Mouse (Mus musculus) kidney, adult 11 months (tissue): Measurements from ENCODE around the gene Gm7075.
"Not testable (repeated sequence)": the region's sequence is repeated elsewhere in the genome, so short reads cannot be mapped to it uniquely, and the experiment has no call there.

ENCODE experiments used
- DNase-seq: peaks from one replicate; pipeline ENCODE4 v3.0.0; 2022

Gene Gm7075

DNA sequence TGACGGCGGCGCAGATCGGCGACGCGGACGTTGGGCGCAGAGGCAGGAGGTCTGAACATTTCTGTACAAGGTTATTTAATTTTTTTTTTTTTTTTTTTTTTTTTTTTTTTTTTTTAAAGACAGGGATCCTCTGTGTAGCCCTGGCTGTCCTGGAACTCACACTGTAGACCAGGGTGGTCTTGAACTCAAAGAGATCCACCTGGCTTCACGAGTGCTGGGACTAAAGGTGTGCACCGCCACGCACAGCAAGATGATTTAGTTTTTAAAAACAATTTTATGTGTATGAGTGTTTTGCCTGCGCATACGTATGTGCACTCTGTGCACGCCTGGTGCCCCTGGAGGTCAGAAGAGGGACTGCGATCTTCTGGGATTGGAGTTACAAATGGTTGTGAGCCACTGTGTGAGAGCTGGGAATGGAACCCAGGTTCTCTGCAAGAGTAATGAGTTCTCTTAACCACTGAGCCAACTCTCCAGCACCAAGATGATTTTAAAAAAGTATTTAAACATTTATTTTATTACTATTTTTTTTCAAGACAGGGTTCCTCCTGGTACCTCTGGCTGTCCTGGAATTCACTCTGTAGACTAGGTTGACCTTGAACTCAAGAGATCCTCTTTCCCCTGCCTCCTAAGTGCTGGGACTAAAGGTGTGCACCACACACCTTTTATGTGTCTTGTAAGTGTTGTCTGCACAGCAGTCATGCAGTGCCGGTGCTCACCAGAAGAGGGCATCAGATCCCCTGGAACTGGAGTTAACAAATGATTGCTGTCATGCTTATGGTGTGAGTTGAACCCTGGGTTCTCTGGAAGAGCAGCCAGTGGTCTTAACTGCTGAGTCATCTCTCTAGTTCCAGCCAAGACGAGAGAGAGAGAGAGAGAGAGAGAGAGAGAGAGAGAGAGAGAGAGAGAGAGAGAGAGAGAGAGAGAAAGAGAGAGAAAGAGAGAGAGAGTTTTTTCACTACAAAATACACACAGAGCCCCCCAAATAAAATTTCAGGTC, at the start of gene Gm7075:
Gene Gm7075 (minus strand): TSS at position 51 of the 997 bp plus-strand sequence.
- no peak for DNase-seq

DNA sequence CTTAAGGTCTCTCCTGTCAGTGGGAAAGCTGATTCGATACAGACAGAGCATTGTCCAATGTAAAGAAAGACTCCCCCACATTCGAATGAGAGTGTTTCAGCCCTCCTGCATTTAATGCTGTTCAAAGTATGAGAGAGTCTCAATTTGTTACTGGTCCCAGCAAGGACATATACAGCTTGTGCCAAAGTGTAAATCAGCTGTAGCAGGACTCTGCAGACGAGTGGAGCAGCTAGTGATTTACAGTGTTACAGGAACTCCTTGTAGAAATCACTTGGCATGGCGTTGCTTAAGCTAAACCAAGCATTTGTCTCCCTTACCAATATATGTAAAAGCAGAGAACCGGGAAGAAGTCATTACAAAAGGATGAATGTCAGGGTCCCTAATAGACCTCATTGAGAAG, 39.3 kb upstream of the Gm7075 start:
- no peak for DNase-seq

DNA sequence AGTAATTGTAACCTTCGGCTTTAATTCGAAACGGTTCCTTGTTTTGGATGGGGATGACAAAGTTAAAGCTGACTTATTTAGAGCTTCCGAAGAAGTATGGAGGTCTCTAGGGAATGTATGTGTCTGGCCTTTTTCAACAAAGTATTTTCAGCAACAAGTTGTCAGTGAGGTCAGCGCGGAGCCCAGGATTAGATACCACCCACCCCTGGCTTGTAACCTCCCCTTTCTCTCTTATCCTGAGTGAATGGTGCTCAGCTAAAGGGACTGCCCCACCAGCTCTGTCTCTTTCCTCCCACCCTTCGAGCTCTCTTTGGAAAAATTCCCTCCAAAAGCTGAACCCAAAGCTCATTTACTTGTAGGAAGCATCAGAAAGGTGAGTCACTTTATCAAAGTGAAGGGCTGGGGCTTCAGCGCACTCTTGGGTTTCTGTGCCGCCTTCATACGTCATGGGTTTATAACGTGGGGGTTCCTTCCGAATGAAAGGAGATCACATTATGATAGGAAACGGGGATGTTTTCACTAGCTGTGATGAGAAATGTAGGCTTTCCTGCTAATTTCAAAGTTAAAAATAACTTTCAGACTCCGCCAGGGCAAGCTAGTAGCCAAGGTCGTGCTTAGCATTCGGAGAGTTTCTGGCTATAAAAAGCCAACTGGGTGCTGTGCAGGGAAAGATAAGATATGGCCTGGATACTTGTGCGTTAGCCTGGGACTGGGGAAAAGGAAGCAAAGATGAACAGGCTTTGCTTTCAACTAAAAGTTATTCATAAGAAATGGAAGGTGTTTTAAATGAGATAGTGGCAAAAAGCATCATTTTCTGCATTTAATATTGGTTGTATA, 35.9 kb upstream of the Gm7075 start:
- DNase-seq: no peak

DNA sequence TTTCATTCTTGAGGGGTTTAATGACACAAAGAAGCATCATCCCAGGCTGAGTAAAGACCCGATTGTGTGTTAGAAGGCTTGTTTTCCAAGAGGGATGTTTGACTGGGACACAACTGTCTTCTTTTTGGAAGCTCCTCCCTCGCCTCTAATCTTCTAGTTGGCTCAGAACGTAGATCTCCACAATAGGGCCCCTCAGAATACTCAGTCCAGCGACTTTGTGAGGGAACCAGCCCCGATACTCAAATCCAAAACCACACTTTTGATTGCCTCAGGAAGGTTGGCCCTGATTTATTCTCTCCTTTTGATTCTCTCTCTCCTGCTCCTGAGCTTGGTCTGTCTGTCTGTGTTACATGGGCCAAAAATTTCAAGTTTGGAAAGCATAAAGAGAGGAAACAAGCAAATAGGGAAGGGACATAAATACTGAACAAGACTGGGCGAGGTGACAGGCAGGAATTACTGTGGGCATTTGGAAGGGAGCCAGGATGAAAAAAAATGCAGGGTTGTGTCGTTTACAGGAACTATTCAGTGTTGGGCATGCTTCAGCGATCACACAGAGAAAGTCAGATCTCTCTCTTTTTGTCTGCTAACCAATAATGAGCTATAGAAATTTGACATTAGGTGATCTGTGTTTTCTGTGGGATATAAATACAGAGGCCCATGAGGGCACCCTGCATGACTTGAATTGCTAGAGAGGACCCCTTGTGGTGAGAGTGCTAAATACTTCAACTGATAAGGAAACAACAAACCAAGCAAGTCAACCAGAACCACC, 33.7 kb upstream of the Gm7075 start:
- peak; percentile 27 for DNase-seq

DNA sequence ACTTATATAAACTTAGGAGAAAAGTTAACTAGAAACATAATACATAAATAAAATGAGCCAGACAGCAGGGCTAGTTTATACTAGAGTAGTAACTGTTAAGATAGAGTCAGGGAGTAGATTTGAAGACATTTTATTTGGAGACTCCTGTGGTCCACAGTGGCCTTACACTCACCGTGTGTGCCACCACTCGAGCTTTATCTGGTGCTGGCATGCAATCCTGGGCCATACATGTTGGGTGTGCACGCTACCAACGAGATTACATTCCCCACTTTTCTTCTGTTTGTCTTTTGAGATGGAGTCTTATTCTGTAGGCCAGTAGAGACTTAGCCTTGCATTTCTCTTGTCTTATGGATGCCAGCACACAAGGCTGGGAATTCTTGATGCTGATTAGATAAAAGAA, 32.3 kb upstream of the Gm7075 start:
- DNase-seq: no peak

DNA sequence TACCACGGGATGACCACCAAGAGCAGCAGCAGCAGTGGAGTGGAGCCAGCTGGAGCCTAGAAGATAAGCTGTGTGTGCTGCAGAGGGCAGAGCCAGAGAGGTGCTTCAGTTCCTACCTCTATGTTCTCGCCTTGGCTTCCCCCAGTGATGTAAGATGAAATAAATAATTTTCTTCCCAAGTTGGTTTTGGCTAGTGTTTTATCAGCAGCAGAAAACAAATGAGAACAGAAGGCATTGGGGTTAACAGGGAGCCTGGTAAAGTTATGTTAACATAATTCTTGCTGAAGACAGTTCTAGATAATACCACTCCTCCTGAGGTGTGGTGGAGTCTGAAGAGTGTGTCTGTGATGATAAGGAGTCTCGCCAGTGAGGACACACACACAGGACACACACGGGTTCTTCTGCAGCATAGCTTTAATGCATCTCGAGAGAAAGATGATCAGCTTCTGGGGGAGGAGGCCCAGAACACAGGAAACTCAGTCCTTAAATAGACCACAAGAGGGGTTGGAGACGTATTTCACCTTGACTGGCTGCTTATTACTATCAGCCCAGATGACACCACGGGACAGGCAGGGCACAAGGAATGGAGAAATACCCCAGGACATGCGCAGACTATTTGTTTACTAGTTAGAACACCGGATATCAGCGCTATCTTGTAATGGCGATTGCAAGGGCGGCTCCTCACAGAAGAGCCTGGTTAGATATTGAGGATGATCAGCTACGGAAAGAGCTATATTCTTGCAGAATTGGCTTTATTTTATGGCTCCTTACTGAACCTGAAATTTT, 23.2 kb upstream of the Gm7075 start:
- DNase-seq: not testable (repeated sequence)

DNA sequence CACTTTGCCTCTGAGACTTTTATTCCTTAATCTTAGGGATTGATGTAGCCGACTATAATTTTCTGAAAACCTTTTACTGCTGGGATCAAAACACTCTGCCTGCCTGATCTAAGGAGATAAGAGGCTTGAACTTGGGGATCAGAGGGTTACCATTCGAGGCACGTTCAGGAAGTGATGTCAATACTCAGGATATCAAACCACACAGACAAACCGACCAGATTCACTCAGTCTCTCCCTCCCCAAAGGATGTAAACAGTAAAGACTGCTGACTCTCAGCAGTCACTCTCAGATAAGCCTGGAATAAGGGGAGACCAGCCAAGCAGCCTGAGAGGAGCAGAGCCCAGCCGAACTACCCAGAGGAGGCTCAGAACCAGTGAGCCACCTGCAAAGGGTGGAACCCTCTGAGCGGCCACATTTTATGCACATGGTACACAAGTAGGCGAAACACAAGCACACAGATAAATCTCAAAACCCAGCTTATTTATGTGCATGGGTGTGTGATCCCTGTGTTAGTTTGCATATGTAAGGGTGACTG, 18.2 kb upstream of the Gm7075 start:
- DNase-seq: no peak

DNA sequence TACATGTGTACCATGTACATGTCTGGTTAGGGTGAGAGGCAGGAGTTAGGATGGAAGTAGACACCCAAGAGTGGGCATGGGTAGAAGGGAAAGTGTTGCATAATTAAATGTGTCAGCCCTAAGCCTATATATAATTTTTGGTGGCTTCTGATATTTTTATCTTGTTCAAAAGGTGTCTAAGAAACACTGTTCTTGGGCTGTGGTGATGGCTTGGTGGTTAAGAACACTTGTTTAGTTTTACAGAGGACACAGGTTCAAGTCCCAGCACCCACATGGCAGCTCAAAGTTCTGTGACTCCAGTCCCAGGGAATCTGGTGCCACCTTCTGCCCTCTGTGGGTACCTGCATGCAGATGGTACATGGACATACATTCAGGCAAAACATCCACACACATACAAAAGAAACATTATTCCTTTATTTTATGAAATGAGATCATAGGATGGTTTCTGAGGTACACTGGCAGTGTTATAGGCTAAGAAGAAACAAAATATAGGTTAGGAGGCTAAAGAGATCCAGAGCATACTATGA, 17.2 kb upstream of the Gm7075 start:
- no peak for DNase-seq

DNA sequence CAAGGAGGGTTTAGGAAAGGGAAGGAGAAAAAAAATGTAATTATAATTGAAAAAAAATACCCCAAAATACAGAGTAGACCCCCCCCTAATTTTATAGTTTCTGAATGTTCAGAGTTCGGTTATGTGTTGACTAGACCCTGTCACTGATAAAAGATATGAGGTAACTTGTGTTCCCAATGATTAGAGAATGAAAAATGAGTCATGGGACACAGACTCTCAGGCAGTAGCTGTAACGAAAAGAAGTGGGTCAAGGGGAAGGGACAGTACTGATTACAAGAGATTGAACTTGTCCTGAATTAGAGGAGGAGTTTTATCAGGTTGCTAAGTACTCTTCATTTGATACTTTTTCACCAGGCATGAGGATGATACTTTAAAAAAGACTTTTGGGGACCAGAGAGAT, 11.3 kb upstream of the Gm7075 start:
- no peak for DNase-seq

DNA sequence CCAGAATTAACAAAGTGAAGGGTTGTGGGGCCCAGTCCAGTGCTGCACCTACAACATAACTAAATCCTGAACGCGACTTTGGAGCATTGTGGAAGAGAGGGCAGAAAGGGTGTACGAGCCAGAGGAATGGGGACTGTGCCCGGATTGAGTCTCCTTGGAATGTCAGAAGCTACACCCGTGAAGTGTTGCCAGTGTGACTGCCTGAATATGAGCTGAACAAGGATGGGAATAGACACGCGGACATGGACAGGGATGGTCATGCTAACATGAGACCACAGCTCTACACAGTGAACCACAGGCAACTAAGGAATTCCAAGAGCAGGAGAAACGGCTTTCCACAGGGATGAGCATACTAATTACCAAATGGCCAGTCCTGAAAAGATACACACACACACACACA, 10.5 kb upstream of the Gm7075 start:
- no peak for DNase-seq

DNA sequence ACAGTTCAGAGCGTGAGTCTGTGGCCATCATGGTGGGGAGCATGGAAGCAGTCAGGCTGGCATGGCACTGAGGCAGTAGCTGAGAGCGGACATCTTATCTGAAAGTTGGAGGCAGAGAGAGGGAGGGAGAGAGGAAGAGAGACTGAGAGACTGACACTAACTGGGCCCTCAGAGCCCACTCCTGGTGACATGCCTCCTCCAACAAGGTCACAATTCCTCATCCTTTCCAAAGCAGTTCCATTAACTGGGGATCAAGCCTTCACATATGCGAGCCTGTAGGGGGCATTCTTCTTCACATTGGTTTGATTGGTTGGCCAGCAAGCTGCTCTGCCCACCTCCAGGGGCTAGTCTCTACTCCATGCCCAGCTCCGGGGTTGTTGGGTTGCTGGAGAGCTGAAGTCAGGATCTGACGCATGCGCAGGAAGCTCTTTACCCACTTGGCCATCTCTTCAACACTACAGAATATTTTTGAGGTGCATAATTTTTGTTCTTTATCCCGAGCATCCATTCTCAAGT, 9.7 kb upstream of the Gm7075 start:
- no peak for DNase-seq

DNA sequence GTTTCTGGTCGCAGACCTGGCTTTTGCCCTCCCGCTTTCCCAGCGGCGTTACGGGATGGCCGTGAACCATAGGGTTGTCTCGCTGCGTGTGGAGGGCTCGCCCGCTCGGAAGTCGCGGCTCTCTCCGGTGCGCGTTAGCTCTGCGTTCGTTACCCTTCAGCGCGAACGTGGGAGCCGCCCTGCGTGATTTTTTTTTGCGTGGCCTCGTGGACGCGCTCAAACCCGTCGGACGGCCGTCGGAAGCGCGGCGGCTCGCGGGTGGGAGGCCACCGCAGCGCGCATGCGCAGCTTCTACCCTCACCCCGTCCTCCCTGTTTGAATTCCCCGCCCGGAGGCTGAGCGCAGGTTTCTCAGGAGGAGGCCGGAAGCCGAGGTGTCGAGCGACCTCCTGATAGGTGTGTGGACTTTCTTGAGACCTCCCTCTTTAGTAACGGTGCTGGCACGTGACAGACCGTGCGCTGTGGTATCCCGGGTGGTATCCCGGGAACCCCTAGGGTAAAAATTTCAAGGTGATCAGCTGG, 8.3 kb upstream of the Gm7075 start, which contains the start of gene Ctnna3:
Gene Ctnna3 (plus strand): TSS at position 314 of the 521 bp plus-strand sequence.
- DNase-seq: peak; percentile 94

DNA sequence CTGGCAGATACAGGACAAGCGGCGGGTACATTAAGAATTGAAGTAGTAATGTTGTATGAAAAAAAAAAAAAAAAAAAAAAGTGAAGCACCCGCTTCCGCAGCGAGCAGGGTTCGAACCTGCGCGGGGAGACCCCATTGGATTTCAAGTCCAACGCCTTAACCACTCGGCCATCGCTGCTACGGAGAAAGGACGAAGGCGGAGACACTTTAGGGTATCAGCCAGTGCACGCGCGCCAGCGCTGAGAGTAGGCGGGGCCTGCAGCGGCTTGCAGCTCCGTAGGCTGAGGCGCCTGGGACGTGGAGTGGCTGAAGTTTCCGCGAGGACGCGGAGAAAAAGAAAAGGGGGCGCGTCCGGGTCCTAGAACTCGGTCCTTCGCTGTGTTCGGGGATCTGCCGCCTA, 7.8 kb upstream of the Gm7075 start:
- DNase-seq: peak; percentile 97

DNA sequence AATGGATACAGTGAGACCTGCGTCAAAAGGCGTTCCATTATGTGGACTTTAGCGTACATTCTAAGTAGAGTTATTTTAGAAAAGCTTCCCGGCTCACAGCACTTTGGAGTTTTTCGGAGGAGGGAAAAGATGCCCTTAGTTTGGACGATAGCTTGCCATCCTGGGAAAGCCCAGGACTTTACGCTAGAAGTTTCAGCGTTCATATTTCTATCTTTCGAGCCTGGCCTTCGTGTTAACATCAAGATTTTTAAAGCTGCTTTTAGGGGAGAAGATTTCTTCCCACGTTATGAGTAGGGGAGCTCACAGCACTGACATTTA, 7.4 kb upstream of the Gm7075 start:
- no peak for DNase-seq

DNA sequence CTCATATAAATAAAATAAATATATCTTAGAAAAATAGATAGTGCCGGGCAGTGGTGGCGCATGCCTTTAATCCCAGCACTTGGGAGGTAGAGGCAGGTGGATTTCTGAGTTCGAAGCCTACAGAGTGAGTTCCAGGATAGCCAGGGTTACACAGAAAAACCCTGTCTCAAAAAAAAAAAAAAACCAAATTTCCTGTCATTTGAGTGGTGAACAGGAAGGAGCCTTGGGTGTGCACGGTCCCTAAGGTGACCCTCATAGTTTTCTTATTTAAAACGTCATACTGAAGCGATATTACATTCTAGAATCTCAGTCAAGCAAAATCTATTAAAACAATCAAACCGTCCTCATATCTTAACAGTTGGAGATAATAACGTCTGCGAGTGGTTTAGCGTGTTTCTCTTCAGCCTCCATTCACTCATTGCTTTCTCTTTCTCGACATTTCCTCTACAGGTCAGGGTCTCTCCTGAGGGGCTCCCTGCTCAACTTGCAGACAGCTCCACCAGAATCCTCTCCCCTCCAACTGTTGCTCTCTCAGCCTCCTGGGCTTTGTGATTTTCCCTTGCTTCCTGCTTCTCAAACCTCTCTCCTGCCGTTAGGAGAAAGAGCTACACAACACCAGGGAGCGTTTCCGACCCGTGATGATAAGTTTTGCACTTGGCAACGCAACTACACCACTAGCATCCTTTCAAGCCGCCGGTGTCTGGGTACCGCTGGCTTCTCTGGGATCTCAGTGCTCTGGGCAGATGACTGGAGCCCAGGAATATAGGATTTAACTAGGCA, 6.8 kb upstream of the Gm7075 start:
- DNase-seq: no peak

DNA sequence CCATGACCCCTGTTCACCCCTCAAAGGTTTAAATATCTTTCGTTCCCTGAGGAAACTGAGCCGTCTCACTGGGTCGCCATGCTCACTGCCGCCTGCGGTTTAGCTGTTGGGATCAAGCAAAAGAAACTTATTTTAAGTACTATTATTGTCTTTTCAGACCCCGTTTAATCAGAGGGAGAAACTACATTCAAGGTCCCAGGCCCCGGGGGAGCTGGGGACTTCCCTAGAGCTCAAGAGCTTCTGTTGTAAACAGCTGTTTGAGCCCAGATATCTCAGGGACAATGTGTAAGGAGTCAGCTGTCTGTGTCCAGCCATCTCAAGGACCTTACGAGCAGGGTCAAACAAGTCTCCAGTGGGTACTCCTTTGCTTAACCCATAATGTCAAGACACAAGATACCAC, 5.6 kb upstream of the Gm7075 start:
- DNase-seq: no peak

DNA sequence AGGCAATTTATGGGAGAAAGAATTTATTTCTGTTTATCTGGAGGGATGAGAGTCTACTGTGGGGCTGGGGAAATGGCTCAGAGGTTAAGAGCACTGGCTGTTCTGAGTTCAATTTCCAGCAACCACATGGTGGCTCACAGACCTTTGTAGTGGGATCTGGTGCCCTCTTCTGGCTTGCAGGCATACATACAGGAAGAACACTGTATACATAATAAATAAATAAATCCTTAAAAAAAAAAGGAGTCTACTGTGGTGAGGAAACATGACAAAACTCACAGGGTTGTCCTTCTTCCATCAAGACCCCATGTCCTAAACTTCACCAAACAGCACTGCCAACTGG, 2.9 kb upstream of the Gm7075 start:
- no peak for DNase-seq

DNA sequence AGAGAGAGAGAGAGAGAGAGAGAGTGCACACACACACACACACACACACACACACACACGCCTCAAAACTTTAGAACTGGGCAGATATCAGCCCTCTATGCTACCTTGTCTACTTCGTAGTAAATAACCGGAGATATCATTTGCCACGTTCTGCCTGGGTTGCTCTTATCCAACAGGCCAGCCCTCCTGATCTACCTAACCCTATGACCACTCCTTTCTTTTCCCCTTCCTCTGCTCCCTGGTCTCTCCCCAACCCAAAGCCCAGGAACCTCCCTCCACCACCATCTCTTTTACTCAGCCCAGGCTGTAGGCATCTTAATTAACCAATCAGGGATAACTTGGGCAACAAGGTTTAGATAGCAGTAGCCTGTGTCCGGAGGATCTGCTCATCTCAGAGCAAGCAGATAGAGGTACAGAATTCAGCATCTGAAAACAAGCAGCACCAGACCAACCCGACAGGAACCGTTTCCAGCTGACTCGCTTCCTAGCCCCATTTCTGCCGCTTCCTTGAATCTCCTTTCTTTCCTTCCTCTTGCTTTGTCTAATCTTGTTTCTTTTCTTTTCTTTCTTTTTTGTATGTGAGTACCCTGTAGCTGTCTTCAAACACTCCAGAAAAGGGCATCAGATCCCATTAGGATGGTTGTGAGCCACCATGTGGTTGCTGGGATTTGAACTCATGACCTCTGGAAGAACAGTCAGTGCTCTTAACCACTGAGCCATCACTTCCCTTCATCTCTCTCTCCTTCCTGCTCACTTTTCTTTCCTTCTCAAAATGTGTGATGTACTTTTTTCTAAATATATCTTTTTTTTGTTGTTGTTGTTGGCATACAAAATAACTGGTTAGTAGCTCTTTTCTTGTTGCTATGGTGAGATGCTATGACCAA, 2.2 kb upstream of the Gm7075 start:
- DNase-seq: no peak

DNA sequence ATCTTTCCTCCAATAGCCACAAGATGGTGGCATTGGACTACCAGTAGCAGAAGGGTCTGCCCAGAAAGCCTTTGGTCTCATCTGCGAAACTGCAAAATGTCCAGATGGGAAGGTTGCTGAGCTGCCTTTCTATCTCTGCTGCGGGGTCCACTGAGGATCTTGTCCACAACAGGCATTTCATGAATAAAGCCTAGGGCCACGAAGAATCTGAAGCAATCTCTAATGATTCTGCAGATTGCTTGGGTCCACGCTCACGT, 1.1 kb upstream of the Gm7075 start:
- no peak for DNase-seq

DNA sequence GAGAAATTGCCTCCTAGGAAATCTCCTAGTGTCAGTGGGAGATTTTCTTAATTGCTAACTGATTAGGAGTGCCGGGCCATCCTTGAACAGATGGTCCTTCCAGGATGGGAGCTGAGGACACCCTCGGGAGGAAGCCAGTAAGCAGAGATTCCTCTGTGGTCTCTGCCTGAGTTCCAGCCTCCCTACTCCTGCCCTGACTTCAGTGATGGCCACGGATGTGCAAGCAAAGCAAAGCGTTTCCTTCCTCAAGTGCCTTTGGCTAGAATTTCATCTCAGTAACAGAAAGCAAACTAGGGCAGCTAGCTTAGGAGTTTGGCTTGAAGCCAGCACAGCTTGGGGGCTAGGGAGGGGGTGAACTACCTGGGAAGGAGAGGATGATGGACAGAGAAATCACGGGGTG, 4.5 kb downstream of the Gm7075 start:
- DNase-seq: no peak
